Mouse (Mus musculus): Measurements from ENCODE around the gene Mif4gd.
"Not testable (repeated sequence)": the region's sequence is repeated elsewhere in the genome, so short reads cannot be mapped to it uniquely, and the experiment has no call there.

Gene Mif4gd

GRCm38 (mm10) chr11:115612410-115613137 lies at the start of gene Mif4gd:
TSS of gene Mif4gd (minus strand) at chr11:115612969.
- DNase-seq (ENCODE audit: low spot score) = peak; percentile 97

- DNase-seq (ENCODE audit: low spot score) = no peak
Observed at GRCm38 (mm10) chr11:115660376-115660775, 47.6 kb upstream of the Mif4gd start.

- DNase-seq (ENCODE audit: low spot score) = no peak
Observed at GRCm38 (mm10) chr11:115658521-115658920, 45.8 kb upstream of the Mif4gd start.

GRCm38 (mm10) chr11:115654128-115654527 lies 41.4 kb upstream of the Mif4gd start:
- no peak for DNase-seq (ENCODE audit: low spot score)

GRCm38 (mm10) chr11:115653194-115653593 lies 40.4 kb upstream of the Mif4gd start:
- DNase-seq (ENCODE audit: low spot score) = no peak

- no peak for DNase-seq (ENCODE audit: low spot score)
Observed at GRCm38 (mm10) chr11:115651680-115652079, 38.9 kb upstream of the Mif4gd start.

- no peak for DNase-seq (ENCODE audit: low spot score)
Observed at GRCm38 (mm10) chr11:115649706-115650105, 36.9 kb upstream of the Mif4gd start.

- DNase-seq (ENCODE audit: low spot score) = no peak
Observed at GRCm38 (mm10) chr11:115647459-115647858, 34.7 kb upstream of the Mif4gd start.

- DNase-seq (ENCODE audit: low spot score) = no peak
Observed at GRCm38 (mm10) chr11:115646439-115646838, 33.7 kb upstream of the Mif4gd start.

- not testable (repeated sequence) for DNase-seq (ENCODE audit: low spot score)
Observed at GRCm38 (mm10) chr11:115645498-115645897, 32.7 kb upstream of the Mif4gd start.

- no peak for DNase-seq (ENCODE audit: low spot score)
Observed at GRCm38 (mm10) chr11:115644308-115644707, 31.5 kb upstream of the Mif4gd start.

- DNase-seq (ENCODE audit: low spot score) = no peak
Observed at GRCm38 (mm10) chr11:115643265-115643664, 30.5 kb upstream of the Mif4gd start.

GRCm38 (mm10) chr11:115642705-115643104 lies 29.9 kb upstream of the Mif4gd start:
- no peak for DNase-seq (ENCODE audit: low spot score)

- no peak for DNase-seq (ENCODE audit: low spot score)
Observed at GRCm38 (mm10) chr11:115641664-115642036, 28.9 kb upstream of the Mif4gd start.

- DNase-seq (ENCODE audit: low spot score) = peak; percentile 56
Observed at GRCm38 (mm10) chr11:115640978-115641663, 28.4 kb upstream of the Mif4gd start.

- no peak for DNase-seq (ENCODE audit: low spot score)
Observed at GRCm38 (mm10) chr11:115640311-115640828, 27.6 kb upstream of the Mif4gd start.

GRCm38 (mm10) chr11:115639540-115639939 lies 26.8 kb upstream of the Mif4gd start:
- no peak for DNase-seq (ENCODE audit: low spot score)

- DNase-seq (ENCODE audit: low spot score) = no peak
Observed at GRCm38 (mm10) chr11:115638498-115639409, 26.0 kb upstream of the Mif4gd start.

GRCm38 (mm10) chr11:115636960-115637359 lies 24.2 kb upstream of the Mif4gd start:
- DNase-seq (ENCODE audit: low spot score) = no peak

- DNase-seq (ENCODE audit: low spot score) = no peak
Observed at GRCm38 (mm10) chr11:115635484-115635883, 22.7 kb upstream of the Mif4gd start.

GRCm38 (mm10) chr11:115635041-115635440 lies 22.3 kb upstream of the Mif4gd start:
- no peak for DNase-seq (ENCODE audit: low spot score)

GRCm38 (mm10) chr11:115634109-115634508 lies 21.3 kb upstream of the Mif4gd start:
- DNase-seq (ENCODE audit: low spot score) = no peak

Data from spleen, adult 12 weeks (tissue).